Mouse (Mus musculus) adrenal gland (tissue): ENCODE results near the gene 1700016D06Rik.

ENCODE experiments used
- intact Hi-C: fragments of 180-260 bp; cut with DNase I; formaldehyde crosslinking; loops from one replicate; pipeline ENCODE4 v1.15.1; 2025
- microRNA-seq, 2 experiments: library from miRNA; unstranded; fragments of <30 nt; microRNA quantifications; one replicate each; pipeline ENCODE4; 2019

Gene 1700016D06Rik

GRCm38 (mm10) chr8:11636324-11637057 is 64.4 kb downstream of the 1700016D06Rik start:
- intact Hi-C loops = loop anchor here (5.0 kb wide), 1 partner anchor 79 kb away; the partner anchor contains the start of gene Ing1

GRCm38 (mm10) chr8:11635611-11636081 is 65.2 kb downstream of the 1700016D06Rik start, which contains the start of gene Ankrd10:
Ankrd10 (minus strand) TSS chr8:11635757.
- intact Hi-C loops = loop anchor here (5.0 kb wide), 1 partner anchor 78 kb away; the partner anchor contains the start of gene Ing1

GRCm38 (mm10) chr8:11635012-11635577 is 65.8 kb downstream of the 1700016D06Rik start:
- intact Hi-C loops = loop anchor here (5.0 kb wide), 1 partner anchor 78 kb away; the partner anchor contains the start of gene Ing1

- intact Hi-C loops = loop anchor here (5.0 kb wide), 1 partner anchor 77 kb away; the partner anchor contains the start of gene Ing1
Measured at GRCm38 (mm10) chr8:11634331-11635011, 66.4 kb downstream of the 1700016D06Rik start.

- intact Hi-C loops = no loop called here
Measured at GRCm38 (mm10) chr8:11633414-11633813, 67.4 kb downstream of the 1700016D06Rik start.

- intact Hi-C loops = no loop called here
Measured at GRCm38 (mm10) chr8:11632406-11632805, 68.5 kb downstream of the 1700016D06Rik start.

GRCm38 (mm10) chr8:11629206-11629605 is 71.7 kb downstream of the 1700016D06Rik start:
- intact Hi-C loops = no loop called here

GRCm38 (mm10) chr8:11628506-11629132 is 72.2 kb downstream of the 1700016D06Rik start:
- intact Hi-C loops = no loop called here

- intact Hi-C loops = no loop called here
Measured at GRCm38 (mm10) chr8:11627717-11628116, 73.1 kb downstream of the 1700016D06Rik start.

GRCm38 (mm10) chr8:11625084-11625483 is 75.8 kb downstream of the 1700016D06Rik start:
- intact Hi-C loops = no loop called here

GRCm38 (mm10) chr8:11619091-11619490 is 81.8 kb downstream of the 1700016D06Rik start:
- intact Hi-C loops = loop anchor here (5.0 kb wide), 1 partner anchor 67 kb away; the partner anchor contains the start of gene Cars2

- intact Hi-C loops = loop anchor here (5.0 kb wide), 1 partner anchor 66 kb away; the partner anchor contains the start of gene Cars2
Measured at GRCm38 (mm10) chr8:11618063-11618462, 82.8 kb downstream of the 1700016D06Rik start.

- intact Hi-C loops = loop anchor here (5.0 kb wide), 1 partner anchor 64 kb away; the partner anchor contains the start of gene Cars2
Measured at GRCm38 (mm10) chr8:11616294-11616693, 84.6 kb downstream of the 1700016D06Rik start.

- intact Hi-C loops = loop anchor here (2.0 to 5.0 kb wide), 2 partner anchors 88 to 107 kb away; partner anchors contain the start of gene 1700016D06Rik
Measured at GRCm38 (mm10) chr8:11614126-11614835, 86.6 kb downstream of the 1700016D06Rik start.

- intact Hi-C loops = no loop called here
Measured at GRCm38 (mm10) chr8:11608848-11609247, 92.0 kb downstream of the 1700016D06Rik start.

Small RNA genes lying within 50 kb of the gene (microRNA-seq; reads per million reads assigned to microRNA genes)
- gene Mir7238 = 1.0 to 1.9 reads per million in 2 experiments
